Mouse (Mus musculus): ENCODE data around the gene Gm6588.

GRCm38 (mm10) chr5:112406017-112406416, 43.2 kb upstream of the Gm6588 start:
- TF ChIP-seq CTCF (IDR thresholded peaks at IDR 0.05; ENCODE audit: low read depth): no peak
- no peak for TF ChIP-seq EP300 (IDR thresholded peaks at IDR 0.05; ENCODE audit: low read depth)

Data from liver, postnatal 0 days (tissue).